Mouse (Mus musculus): ENCODE data around the gene Akap8. TPM values are rescaled to one million over a fixed set of nuclear protein-coding genes. Genes with fewer than 3 reads are reported as not detected.

Akap8 gene
- polyA plus RNA-seq, 1 experiment, result 169 TPM

GRCm38 (mm10) chr17:32350382-32350983 is 29.4 kb upstream of the Akap8 start, which contains the start of gene Akap8l:
Gene Akap8l (minus strand): TSS chr17:32350607.
- no peaks in the 10 kb centered on the region for H3K27me3 ChIP-seq (ENCODE audit: control insufficient read depth, insufficient read depth, low read length)
- peak; percentile 96 for DNase-seq
- WGBS, result under 1% methylated on average over 37 of the region's 37 CpGs
- TF ChIP-seq CTCF (IDR thresholded peaks at IDR 0.05; ENCODE audit: borderline replicate concordance, control insufficient read depth, extremely low read depth, insufficient read depth, low read length, poor library complexity), result no peak
- TF ChIP-seq POLR2A (IDR thresholded peaks at IDR 0.05; ENCODE audit: control insufficient read depth, extremely low read depth, insufficient read depth, low read length, poor library complexity), result peak; percentile 74
- peaks cover 13% of the 10 kb centered on the region for H3K36me3 ChIP-seq (ENCODE audit: control insufficient read depth, insufficient read depth, low read length)
- peaks cover 2% of the 10 kb centered on the region; the same call in 1 of the 2 replicates for H3K4me1 ChIP-seq (replicated peaks; ENCODE audit: control insufficient read depth, insufficient read depth, low read length)
- H3K27ac ChIP-seq (ENCODE audit: control insufficient read depth, insufficient read depth, low read length), result no peak within 1 kb of the TSS
- H3K4me3 ChIP-seq (ENCODE audit: control insufficient read depth, insufficient read depth, low read length), result peak within 1 kb of the TSS; percentile 84

- no peak for DNase-seq
- WGBS, result under 1% methylated on average over 24 of the region's 24 CpGs
- peak overlapping the region; percentile 84 for H3K4me3 ChIP-seq (ENCODE audit: control insufficient read depth, insufficient read depth, low read length)
- peaks cover 8% of the 10 kb centered on the region for H3K36me3 ChIP-seq (ENCODE audit: control insufficient read depth, insufficient read depth, low read length)
- TF ChIP-seq POLR2A (IDR thresholded peaks at IDR 0.05; ENCODE audit: control insufficient read depth, extremely low read depth, insufficient read depth, low read length, poor library complexity) (no peak), CTCF (IDR thresholded peaks at IDR 0.05; ENCODE audit: borderline replicate concordance, control insufficient read depth, extremely low read depth, insufficient read depth, low read length, poor library complexity) (no peak)
- H3K4me1 ChIP-seq (replicated peaks; ENCODE audit: control insufficient read depth, insufficient read depth, low read length), result peaks cover 2% of the 10 kb centered on the region; the same call in 1 of the 2 replicates
- no peaks in the 10 kb centered on the region for H3K27me3 ChIP-seq (ENCODE audit: control insufficient read depth, insufficient read depth, low read length)
- no peak overlapping the region for H3K27ac ChIP-seq (ENCODE audit: control insufficient read depth, insufficient read depth, low read length)
These were observed 28.9 kb upstream of the Akap8 start for GRCm38 (mm10) chr17:32349851-32350381.

GRCm38 (mm10) chr17:32349037-32349732 is 28.1 kb upstream of the Akap8 start:
- no peak overlapping the region for H3K4me3 ChIP-seq (ENCODE audit: control insufficient read depth, insufficient read depth, low read length)
- no peaks in the 10 kb centered on the region for H3K27me3 ChIP-seq (ENCODE audit: control insufficient read depth, insufficient read depth, low read length)
- no peak overlapping the region for H3K27ac ChIP-seq (ENCODE audit: control insufficient read depth, insufficient read depth, low read length)
- H3K36me3 ChIP-seq (ENCODE audit: control insufficient read depth, insufficient read depth, low read length), result peaks cover 8% of the 10 kb centered on the region
- DNase-seq, result peak; percentile 32
- 7% methylated on average over 4 of the region's 4 CpGs for WGBS
- no peak for TF ChIP-seq CTCF (IDR thresholded peaks at IDR 0.05; ENCODE audit: borderline replicate concordance, control insufficient read depth, extremely low read depth, insufficient read depth, low read length, poor library complexity)
- H3K4me1 ChIP-seq (replicated peaks; ENCODE audit: control insufficient read depth, insufficient read depth, low read length), result peaks cover 2% of the 10 kb centered on the region; the same call in 1 of the 2 replicates

GRCm38 (mm10) chr17:32348406-32348805 is 27.4 kb upstream of the Akap8 start:
- H3K27me3 ChIP-seq (ENCODE audit: control insufficient read depth, insufficient read depth, low read length), result no peaks in the 10 kb centered on the region
- H3K36me3 ChIP-seq (ENCODE audit: control insufficient read depth, insufficient read depth, low read length), result peaks cover 15% of the 10 kb centered on the region
- no peak for DNase-seq
- H3K4me3 ChIP-seq (ENCODE audit: control insufficient read depth, insufficient read depth, low read length), result no peak overlapping the region
- H3K27ac ChIP-seq (ENCODE audit: control insufficient read depth, insufficient read depth, low read length), result no peak overlapping the region
- TF ChIP-seq CTCF (IDR thresholded peaks at IDR 0.05; ENCODE audit: borderline replicate concordance, control insufficient read depth, extremely low read depth, insufficient read depth, low read length, poor library complexity), result no peak
- no peak for TF ChIP-seq POLR2A (IDR thresholded peaks at IDR 0.05; ENCODE audit: control insufficient read depth, extremely low read depth, insufficient read depth, low read length, poor library complexity)
- WGBS, result 89% methylated on average over 2 of the region's 2 CpGs
- peaks cover 2% of the 10 kb centered on the region; the same call in 1 of the 2 replicates for H3K4me1 ChIP-seq (replicated peaks; ENCODE audit: control insufficient read depth, insufficient read depth, low read length)

GRCm38 (mm10) chr17:32341102-32341501 is 20.1 kb upstream of the Akap8 start:
- Histone ChIP-seq H3K4me3 (ENCODE audit: control insufficient read depth, insufficient read depth, low read length) (no peak overlapping the region), H3K36me3 (ENCODE audit: control insufficient read depth, insufficient read depth, low read length) (peaks cover 41% of the 10 kb centered on the region), H3K27me3 (ENCODE audit: control insufficient read depth, insufficient read depth, low read length) (no peaks in the 10 kb centered on the region), H3K4me1 (replicated peaks; ENCODE audit: control insufficient read depth, insufficient read depth, low read length) (peaks cover 6% of the 10 kb centered on the region), H3K27ac (ENCODE audit: control insufficient read depth, insufficient read depth, low read length) (no peak overlapping the region)
- TF ChIP-seq CTCF (IDR thresholded peaks at IDR 0.05; ENCODE audit: borderline replicate concordance, control insufficient read depth, extremely low read depth, insufficient read depth, low read length, poor library complexity), result no peak
- no peak for TF ChIP-seq POLR2A (IDR thresholded peaks at IDR 0.05; ENCODE audit: control insufficient read depth, extremely low read depth, insufficient read depth, low read length, poor library complexity)
- WGBS, result 82% methylated on average over 1 of the region's 1 CpGs
- DNase-seq, result no peak

GRCm38 (mm10) chr17:32340110-32340509 is 19.1 kb upstream of the Akap8 start:
- Histone ChIP-seq H3K27ac (ENCODE audit: control insufficient read depth, insufficient read depth, low read length) (no peak overlapping the region), H3K36me3 (ENCODE audit: control insufficient read depth, insufficient read depth, low read length) (peaks cover 48% of the 10 kb centered on the region), H3K27me3 (ENCODE audit: control insufficient read depth, insufficient read depth, low read length) (no peaks in the 10 kb centered on the region), H3K4me3 (ENCODE audit: control insufficient read depth, insufficient read depth, low read length) (no peak overlapping the region), H3K4me1 (replicated peaks; ENCODE audit: control insufficient read depth, insufficient read depth, low read length) (peaks cover 6% of the 10 kb centered on the region)
- TF ChIP-seq CTCF (IDR thresholded peaks at IDR 0.05; ENCODE audit: borderline replicate concordance, control insufficient read depth, extremely low read depth, insufficient read depth, low read length, poor library complexity), result no peak
- no peak for TF ChIP-seq POLR2A (IDR thresholded peaks at IDR 0.05; ENCODE audit: control insufficient read depth, extremely low read depth, insufficient read depth, low read length, poor library complexity)
- DNase-seq, result no peak
- WGBS, result 21% methylated on average over 1 of the region's 1 CpGs
